Mouse (Mus musculus) liver, embryonic 16.5 days (tissue): ENCODE data around the gene Spag7. TPM values are rescaled to one million over a fixed set of nuclear protein-coding genes. Genes with fewer than 3 reads are reported as not detected.

Experiments
- ATAC-seq: fragments of 200-750 bp; cut with Nextera tagmentation; 2 replicates; pipeline ENCODE4 v1.8.0; 2017; ENCODE audit warnings: low read depth, mild to moderate bottlenecking, moderate number of reproducible peaks, moderate library complexity
- H3K27ac ChIP-seq: fragments of 300-500 bp; sonication (generic); 2 replicates; pipeline ENCODE4 v1.5.1; 2014; ENCODE audit warnings: mild to moderate bottlenecking, low read length
- H3K27me3 ChIP-seq: fragments of 300-500 bp; sonication (generic); 2 replicates; pipeline ENCODE4 v1.6.1; 2014; ENCODE audit warnings: low read depth, low read length, mixed read lengths; ENCODE audit not compliant: control insufficient read depth, insufficient read depth
- H3K36me3 ChIP-seq: fragments of 300-500 bp; sonication (generic); 2 replicates; pipeline ENCODE4 v1.6.1; 2014; ENCODE audit warnings: mild to moderate bottlenecking; ENCODE audit not compliant: control insufficient read depth, insufficient read depth
- H3K4me1 ChIP-seq: fragments of 300-500 bp; sonication (generic); 2 replicates; pipeline ENCODE4 v1.6.1; 2014; ENCODE audit warnings: low read depth, low read length, mixed read lengths; ENCODE audit not compliant: control insufficient read depth
- H3K4me2 ChIP-seq: fragments of 300-500 bp; sonication (generic); 2 replicates; pipeline ENCODE4 v1.6.1; 2014; ENCODE audit warnings: low read depth, low read length, mixed read lengths
- H3K4me3 ChIP-seq: fragments of 300-500 bp; sonication (generic); 2 replicates; pipeline ENCODE4 v1.5.1; 2014; ENCODE audit warnings: low read depth, mild to moderate bottlenecking, low read length
- H3K9ac ChIP-seq: fragments of 300-500 bp; sonication (generic); 2 replicates; pipeline ENCODE4 v1.6.1; 2014; ENCODE audit warnings: low read depth, low read length
- H3K9me3 ChIP-seq: fragments of 300-500 bp; sonication (generic); replicated peaks from 2 replicates; pipeline ENCODE4 v1.6.1; 2016; ENCODE audit warnings: low read length; ENCODE audit not compliant: control insufficient read depth
- WGBS: fragments of 180-500 bp; shearing (Covaris S2); extraction: QIAGEN DNeasy Blood & Tissue Kit; methylation state at CpG from one replicate; pipeline ENCODE4 v1.1.7; 2014; ENCODE audit not compliant: insufficient replicate concordance; 5-methylcytosine and 5-hydroxymethylcytosine counted together
- polyA plus RNA-seq: library from polyadenylated mRNA; unstranded; fragments of >200 nt; fragmentation: Nextera tagmentation; extraction: Ambion mirVana; gene quantifications from 2 replicates; pipeline ENCODE4 v1.2.1, GENCODE M21; 2015

The Spag7 gene
- polyA plus RNA-seq, 1 experiment from 2014 or later = 57.5 TPM

DNA sequence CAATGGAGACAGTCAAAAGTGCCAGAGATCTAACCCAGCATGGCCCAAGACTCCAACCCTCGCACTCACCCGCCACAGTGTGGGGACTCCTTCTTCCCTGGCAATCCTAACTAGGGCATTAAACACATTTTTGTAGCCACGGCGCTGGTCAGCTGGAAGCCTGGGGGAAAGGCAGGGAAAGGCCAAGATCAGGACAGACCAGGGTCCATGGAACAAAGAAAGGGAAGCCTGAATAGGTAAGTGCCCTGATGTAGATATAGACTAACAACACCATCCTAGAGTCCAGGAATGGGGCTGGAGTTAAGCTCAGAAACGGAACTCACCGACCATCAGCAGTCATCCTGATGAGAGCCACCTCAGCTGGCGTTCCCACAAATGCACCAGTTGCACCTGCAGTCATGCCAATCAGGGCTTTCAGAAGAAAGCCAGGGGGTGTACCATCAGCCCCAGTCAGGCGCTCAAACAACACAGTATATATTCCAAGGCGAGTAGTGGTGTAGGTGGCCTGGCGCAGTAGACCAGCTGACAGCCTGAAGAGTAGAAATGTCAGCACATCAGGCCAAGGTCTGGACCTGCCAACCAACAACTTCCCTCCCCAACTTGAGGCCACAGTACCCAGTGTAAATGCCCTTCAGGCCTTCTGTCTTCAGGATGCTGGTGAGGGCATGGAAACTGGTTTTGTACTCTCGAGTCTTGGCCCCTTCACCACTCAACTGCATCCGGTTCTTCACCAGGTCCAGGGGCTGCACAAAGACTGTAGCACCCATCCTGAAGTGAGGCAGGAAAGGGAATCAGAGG is 23.6 kb downstream of the Spag7 start:
- H3K36me3 ChIP-seq = peaks cover 31% of the 10 kb centered on the region
- WGBS = 70% methylated on average over 12 of the region's 12 CpGs
- H3K27me3 ChIP-seq = no peaks in the 10 kb centered on the region
- H3K9ac ChIP-seq = peak overlapping the region; percentile 93
- no peaks in the 10 kb centered on the region for H3K9me3 ChIP-seq
- H3K4me2 ChIP-seq = peak overlapping the region; percentile 93
- no peak overlapping the region; the same call in 1 of the 2 replicates for H3K27ac ChIP-seq
- no peak for ATAC-seq
- peaks cover 41% of the 10 kb centered on the region for H3K4me1 ChIP-seq
- H3K4me3 ChIP-seq = peak overlapping the region; percentile 97

DNA sequence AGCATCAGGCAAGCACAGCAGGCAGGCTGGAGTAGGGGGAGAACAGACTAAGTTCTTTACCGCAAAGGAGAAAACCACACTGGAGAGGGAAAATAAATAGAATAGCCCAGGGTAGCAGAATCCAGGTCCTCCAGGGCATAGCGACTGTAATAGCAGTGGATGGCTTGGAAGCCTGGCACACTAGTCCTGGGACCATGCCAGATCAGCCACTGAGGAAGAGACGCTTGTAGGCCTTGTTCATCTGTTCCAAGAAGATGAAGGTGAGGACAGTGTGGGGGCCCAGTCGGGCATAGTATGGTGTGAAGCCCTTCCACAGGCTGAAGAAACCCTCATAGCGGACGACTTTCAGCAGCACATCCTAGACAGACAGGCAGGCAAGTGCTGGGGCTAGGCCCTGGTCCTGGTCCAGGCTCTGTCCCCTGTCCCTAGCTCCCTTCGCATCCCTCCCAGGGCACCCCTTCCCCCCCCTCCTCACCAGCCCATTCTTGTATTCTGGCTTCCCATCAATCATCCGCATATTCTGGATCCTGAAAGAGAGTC is 24.6 kb downstream of the Spag7 start:
- no peak overlapping the region for H3K9ac ChIP-seq
- H3K4me3 ChIP-seq = no peak overlapping the region
- no peaks in the 10 kb centered on the region for H3K27me3 ChIP-seq
- no peak overlapping the region for H3K4me2 ChIP-seq
- no peaks in the 10 kb centered on the region for H3K9me3 ChIP-seq
- ATAC-seq = no peak
- H3K4me1 ChIP-seq = peaks cover 36% of the 10 kb centered on the region
- no peak overlapping the region for H3K27ac ChIP-seq
- H3K36me3 ChIP-seq = peaks cover 21% of the 10 kb centered on the region
- WGBS = 85% methylated on average over 8 of the region's 8 CpGs

- H3K36me3 ChIP-seq = peaks cover 13% of the 10 kb centered on the region
- no peak overlapping the region for H3K4me2 ChIP-seq
- no peak overlapping the region for H3K9ac ChIP-seq
- no peaks in the 10 kb centered on the region for H3K27me3 ChIP-seq
- WGBS = 81% methylated on average over 6 of the region's 6 CpGs
- no peak for ATAC-seq
- H3K4me3 ChIP-seq = no peak overlapping the region
- H3K27ac ChIP-seq = no peak overlapping the region
- H3K4me1 ChIP-seq = peaks cover 36% of the 10 kb centered on the region
- no peaks in the 10 kb centered on the region for H3K9me3 ChIP-seq
Observed at GRCm38 (mm10) chr11:70643051-70643450, 26.2 kb downstream of the Spag7 start.

- H3K4me2 ChIP-seq = no peak overlapping the region
- no peak for ATAC-seq
- H3K27me3 ChIP-seq = no peaks in the 10 kb centered on the region
- no peaks in the 10 kb centered on the region for H3K9me3 ChIP-seq
- no peak overlapping the region for H3K27ac ChIP-seq
- H3K9ac ChIP-seq = no peak overlapping the region
- WGBS = 54% methylated on average over 7 of the region's 7 CpGs
- H3K4me1 ChIP-seq = peaks cover 39% of the 10 kb centered on the region
- peaks cover 13% of the 10 kb centered on the region for H3K36me3 ChIP-seq
- H3K4me3 ChIP-seq = no peak overlapping the region
Observed at GRCm38 (mm10) chr11:70641241-70641640, 28.0 kb downstream of the Spag7 start.

DNA sequence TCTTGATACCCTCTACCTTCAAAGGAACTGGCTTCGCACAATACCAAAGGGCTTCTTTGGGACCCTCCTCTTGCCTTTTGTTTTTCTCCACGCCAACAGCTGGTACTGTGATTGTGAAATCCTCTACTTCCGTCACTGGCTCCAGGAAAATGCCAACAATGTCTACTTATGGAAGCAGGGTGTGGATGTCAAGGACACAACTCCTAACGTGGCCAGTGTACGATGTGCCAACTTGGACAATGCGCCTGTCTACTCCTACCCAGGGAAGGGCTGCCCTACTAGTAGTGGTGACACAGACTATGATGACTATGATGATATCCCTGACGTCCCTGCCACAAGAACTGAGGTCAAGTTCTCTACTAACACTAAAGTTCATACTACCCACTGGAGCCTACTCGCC is 29.2 kb downstream of the Spag7 start:
- H3K9me3 ChIP-seq = no peaks in the 10 kb centered on the region
- no peak for ATAC-seq
- H3K36me3 ChIP-seq = peaks cover 11% of the 10 kb centered on the region
- 0 out of 2 replicates have a peak overlapping the region, but pooled peaks have one; percentile 56 for H3K4me2 ChIP-seq
- no peak overlapping the region for H3K9ac ChIP-seq
- H3K27me3 ChIP-seq = no peaks in the 10 kb centered on the region
- 70% methylated on average over 8 of the region's 8 CpGs for WGBS
- H3K27ac ChIP-seq = no peak overlapping the region
- H3K4me1 ChIP-seq = peaks cover 26% of the 10 kb centered on the region
- H3K4me3 ChIP-seq = no peak overlapping the region

DNA sequence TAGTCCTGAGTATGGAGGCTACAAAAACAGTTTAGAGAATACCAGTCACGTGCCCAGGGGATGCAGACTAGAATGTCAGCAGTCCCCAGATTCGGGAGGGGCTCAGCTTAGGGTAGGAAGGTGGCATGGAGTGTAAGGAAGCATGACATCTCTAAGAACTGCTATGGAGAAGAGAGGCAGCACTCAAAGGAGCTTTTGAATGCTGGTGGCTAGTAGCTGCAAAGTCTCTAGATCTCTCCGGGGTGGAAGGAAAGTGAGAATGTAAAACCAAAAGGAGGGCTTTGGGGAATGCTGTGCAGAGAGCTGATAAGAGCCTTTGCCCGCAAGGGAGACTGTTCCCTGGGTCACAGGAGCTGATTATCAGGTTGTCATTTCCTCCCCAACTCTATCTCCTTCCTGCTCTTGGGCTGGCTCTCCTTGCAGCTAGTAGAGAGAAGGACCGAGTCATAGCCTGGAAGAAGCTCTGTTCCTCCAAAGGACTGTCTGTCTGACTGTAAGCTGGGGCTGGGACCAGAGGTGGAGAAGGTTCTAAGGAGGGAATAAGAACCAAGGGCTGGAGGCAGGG is 30.4 kb downstream of the Spag7 start, which contains the start of gene Gp1ba:
TSS of gene Gp1ba (plus strand) at position 409 of the 565 bp plus-strand sequence.
- WGBS = 7% methylated on average over 5 of the region's 5 CpGs
- peak within 1 kb of the TSS; percentile 84 for H3K27ac ChIP-seq
- H3K9ac ChIP-seq = peak within 1 kb of the TSS; percentile 52
- H3K4me3 ChIP-seq = peak within 1 kb of the TSS; percentile 27
- H3K36me3 ChIP-seq = no peaks in the 10 kb centered on the region; the same call in 1 of the 2 replicates
- H3K4me1 ChIP-seq = peaks cover 26% of the 10 kb centered on the region
- peak within 1 kb of the TSS; percentile 56 for H3K4me2 ChIP-seq
- H3K9me3 ChIP-seq = no peaks in the 10 kb centered on the region
- peak; percentile 88 for ATAC-seq
- no peaks in the 10 kb centered on the region for H3K27me3 ChIP-seq

- WGBS = 45% methylated on average over 1 of the region's 1 CpGs
- no peak for ATAC-seq
- Histone ChIP-seq H3K9ac (peak overlapping the region; percentile 52; the same call in 1 of the 2 replicates), H3K4me1 (peaks cover 26% of the 10 kb centered on the region), H3K4me2 (peak overlapping the region; percentile 56), H3K9me3 (no peaks in the 10 kb centered on the region), H3K36me3 (no peaks in the 10 kb centered on the region), H3K27ac (peak overlapping the region; percentile 84), H3K4me3 (peak overlapping the region; percentile 27), H3K27me3 (no peaks in the 10 kb centered on the region)
Observed at GRCm38 (mm10) chr11:70638293-70638692, 30.9 kb downstream of the Spag7 start.

- no peaks in the 10 kb centered on the region for H3K9me3 ChIP-seq
- 81% methylated on average over 1 of the region's 1 CpGs for WGBS
- no peak for ATAC-seq
- H3K27ac ChIP-seq = peak overlapping the region; percentile 84; the same call in 1 of the 2 replicates
- no peak overlapping the region for H3K4me3 ChIP-seq
- H3K27me3 ChIP-seq = no peaks in the 10 kb centered on the region
- no peak overlapping the region for H3K9ac ChIP-seq
- peaks cover 26% of the 10 kb centered on the region for H3K4me1 ChIP-seq
- no peak overlapping the region for H3K4me2 ChIP-seq
- no peaks in the 10 kb centered on the region for H3K36me3 ChIP-seq
Observed at GRCm38 (mm10) chr11:70637764-70638163, 31.5 kb downstream of the Spag7 start.

DNA sequence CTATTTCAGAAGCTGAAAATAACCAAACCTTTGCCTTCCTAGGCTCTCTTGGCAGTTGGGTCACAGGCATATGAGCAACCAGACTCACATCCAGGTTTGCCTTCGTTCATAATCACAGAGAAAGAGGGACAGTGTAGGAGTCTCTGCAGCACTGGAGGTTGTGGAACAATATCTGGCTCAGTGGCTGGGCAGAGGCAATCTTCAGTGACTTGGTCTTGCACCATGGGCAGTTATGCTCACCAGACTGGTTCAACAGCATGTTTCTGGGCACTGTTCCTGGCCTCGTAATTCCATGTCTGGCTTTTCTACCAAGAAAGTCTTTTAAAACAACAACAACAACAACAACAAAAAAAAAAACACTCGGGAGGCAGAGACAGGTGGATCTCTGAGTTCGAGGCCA is 33.6 kb downstream of the Spag7 start:
- 74% methylated on average over 4 of the region's 4 CpGs for WGBS
- Histone ChIP-seq H3K4me1 (peaks cover 26% of the 10 kb centered on the region), H3K9ac (no peak overlapping the region), H3K9me3 (no peaks in the 10 kb centered on the region), H3K27me3 (no peaks in the 10 kb centered on the region), H3K36me3 (no peaks in the 10 kb centered on the region), H3K4me3 (no peak overlapping the region), H3K27ac (no peak overlapping the region), H3K4me2 (no peak overlapping the region)
- ATAC-seq = no peak
